8 mouse cellular contexts compared by ENCODE assay signal in the genomic region with DNA sequence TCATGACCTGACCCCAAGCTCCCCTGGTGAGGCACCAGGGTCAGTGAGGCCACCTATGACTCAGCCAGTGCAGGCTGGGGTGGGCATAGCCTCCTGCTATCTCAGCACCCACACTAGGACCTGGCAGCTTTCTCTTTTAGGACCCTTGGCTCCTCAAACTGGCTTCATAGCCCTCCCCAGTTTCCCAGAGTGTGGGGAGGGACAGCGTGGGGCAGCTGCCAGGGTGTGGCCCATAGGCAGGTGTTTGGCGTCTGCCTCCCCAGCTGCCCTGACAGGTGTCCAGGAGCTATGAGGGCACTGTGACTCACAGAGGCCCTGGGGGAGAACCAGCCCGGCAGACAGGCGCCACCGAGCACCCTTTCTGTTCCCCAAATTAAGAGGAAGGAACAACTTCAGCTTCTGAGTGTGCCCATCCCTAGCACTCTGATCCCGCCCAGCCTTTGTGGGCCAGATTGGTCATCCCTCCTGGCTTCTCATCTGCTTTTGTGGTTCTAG. TPM values are rescaled to one million over a fixed set of nuclear protein-coding genes. Genes with fewer than 3 reads are reported as not detected.
DNase-seq lines count a peak whose midpoint lies in the region; ATAC-seq and TF ChIP-seq lines count a peak whose summit lies in the region.

No protein-coding gene starts in this region.

- no peaks in the 10 kb centered on the region for H3K4me1 ChIP-seq in midbrain, postnatal 0 days (ENCODE audit: insufficient read depth, low read length)
- peaks cover 19% of the 10 kb centered on the region; the same call in 1 of the 2 replicates for H3K4me1 ChIP-seq in midbrain, embryonic 15.5 days
- peaks cover 59% of the 10 kb centered on the region for H3K4me1 ChIP-seq in liver, embryonic 15.5 days (replicated peaks)
- no peaks in the 10 kb centered on the region for H3K4me1 ChIP-seq in hindbrain, embryonic 14.5 days (replicated peaks; ENCODE audit: control insufficient read depth, insufficient read depth, low read length)
- H3K4me1 ChIP-seq in hindbrain, postnatal 0 days (ENCODE audit: insufficient read depth, low read length), result no peaks in the 10 kb centered on the region

- peak overlapping the region; percentile 3 for H3K4me2 ChIP-seq in midbrain, postnatal 0 days (ENCODE audit: low read depth, low read length, poor library complexity, severe bottlenecking)
- no peak overlapping the region for H3K4me2 ChIP-seq in midbrain, embryonic 15.5 days
- H3K4me2 ChIP-seq in liver, embryonic 15.5 days, result peak overlapping the region; percentile 37; the same call in 1 of the 2 replicates
- no peak overlapping the region for H3K4me2 ChIP-seq in hindbrain, embryonic 14.5 days (replicated peaks)
- no peak overlapping the region; the same call in 1 of the 2 replicates for H3K4me2 ChIP-seq in hindbrain, postnatal 0 days (ENCODE audit: low read depth, low read length)

- H3K27me3 ChIP-seq in midbrain, postnatal 0 days (ENCODE audit: insufficient read depth, low read length), result no peaks in the 10 kb centered on the region
- H3K27me3 ChIP-seq in midbrain, embryonic 15.5 days (replicated peaks), result peaks cover 3% of the 10 kb centered on the region; the same call in 1 of the 2 replicates
- H3K27me3 ChIP-seq in liver, embryonic 15.5 days, result peaks cover 87% of the 10 kb centered on the region
- no peaks in the 10 kb centered on the region; the same call in 1 of the 2 replicates for H3K27me3 ChIP-seq in hindbrain, embryonic 14.5 days (ENCODE audit: control insufficient read depth, insufficient read depth, low read length)
- no peaks in the 10 kb centered on the region for H3K27me3 ChIP-seq in hindbrain, postnatal 0 days (ENCODE audit: insufficient read depth, low read length)

- WGBS in midbrain, postnatal 0 days, result 70% methylated on average over 6 of the region's 6 CpGs
- 82% methylated on average over 6 of the region's 6 CpGs for WGBS in midbrain, embryonic 15.5 days
- WGBS in liver, embryonic 15.5 days (ENCODE audit: insufficient replicate concordance), result 23% methylated on average over 6 of the region's 6 CpGs
- 78% methylated on average over 6 of the region's 6 CpGs for WGBS in hindbrain, embryonic 14.5 days
- WGBS in hindbrain, postnatal 0 days, result 65% methylated on average over 6 of the region's 6 CpGs

- no peak for TF ChIP-seq CTCF in midbrain, postnatal 0 days (IDR thresholded peaks at IDR 0.05)
- no peak for TF ChIP-seq CTCF in hindbrain, postnatal 0 days (IDR thresholded peaks at IDR 0.05; ENCODE audit: low read depth)

- no peak overlapping the region for H3K27ac ChIP-seq in midbrain, postnatal 0 days (ENCODE audit: low read depth, low read length)
- no peak overlapping the region for H3K27ac ChIP-seq in midbrain, embryonic 15.5 days
- H3K27ac ChIP-seq in liver, embryonic 15.5 days (replicated peaks), result no peak overlapping the region
- no peak overlapping the region for H3K27ac ChIP-seq in hindbrain, embryonic 14.5 days
- H3K27ac ChIP-seq in hindbrain, postnatal 0 days, result no peak overlapping the region

- H3K4me3 ChIP-seq in midbrain, postnatal 0 days (ENCODE audit: low read depth, low read length), result no peak overlapping the region
- no peak overlapping the region for H3K4me3 ChIP-seq in midbrain, embryonic 15.5 days
- H3K4me3 ChIP-seq in liver, embryonic 15.5 days (replicated peaks), result peak overlapping the region; percentile 23; the same call in 1 of the 2 replicates
- H3K4me3 ChIP-seq in hindbrain, embryonic 14.5 days (replicated peaks; ENCODE audit: low read length), result no peak overlapping the region
- no peak overlapping the region for H3K4me3 ChIP-seq in hindbrain, postnatal 0 days (ENCODE audit: low read length)

- no peak for ATAC-seq in midbrain, postnatal 0 days (ENCODE audit: low FRiP score)
- ATAC-seq in midbrain, embryonic 15.5 days (replicated peaks), result no peak
- ATAC-seq in liver, embryonic 15.5 days (ENCODE audit: insufficient read depth), result no peak
- no peak for ATAC-seq in hindbrain, embryonic 14.5 days (ENCODE audit: low FRiP score)
- no peak for ATAC-seq in hindbrain, postnatal 0 days

- peaks cover 55% of the 10 kb centered on the region for H3K36me3 ChIP-seq in midbrain, postnatal 0 days (ENCODE audit: insufficient read depth, low read length)
- H3K36me3 ChIP-seq in midbrain, embryonic 15.5 days (replicated peaks), result peaks cover 33% of the 10 kb centered on the region
- H3K36me3 ChIP-seq in liver, embryonic 15.5 days (replicated peaks), result peaks cover 30% of the 10 kb centered on the region
- peaks cover 70% of the 10 kb centered on the region for H3K36me3 ChIP-seq in hindbrain, embryonic 14.5 days (replicated peaks; ENCODE audit: control insufficient read depth, insufficient read depth)
- H3K36me3 ChIP-seq in hindbrain, postnatal 0 days (ENCODE audit: insufficient read depth, low read length), result peaks cover 40% of the 10 kb centered on the region

- no peak overlapping the region for H3K9ac ChIP-seq in midbrain, postnatal 0 days (replicated peaks; ENCODE audit: low read length, poor library complexity, severe bottlenecking)
- no peak overlapping the region for H3K9ac ChIP-seq in midbrain, embryonic 15.5 days
- H3K9ac ChIP-seq in liver, embryonic 15.5 days, result no peak overlapping the region
- H3K9ac ChIP-seq in hindbrain, embryonic 14.5 days, result no peak overlapping the region
- no peak overlapping the region for H3K9ac ChIP-seq in hindbrain, postnatal 0 days (replicated peaks; ENCODE audit: low read length)

- H3K9me3 ChIP-seq in midbrain, postnatal 0 days (ENCODE audit: low read length), result no peaks in the 10 kb centered on the region
- H3K9me3 ChIP-seq in midbrain, embryonic 15.5 days, result no peaks in the 10 kb centered on the region
- no peaks in the 10 kb centered on the region for H3K9me3 ChIP-seq in liver, embryonic 15.5 days (replicated peaks)
- H3K9me3 ChIP-seq in hindbrain, embryonic 14.5 days (ENCODE audit: control insufficient read depth, low read length), result no peaks in the 10 kb centered on the region
- no peaks in the 10 kb centered on the region for H3K9me3 ChIP-seq in hindbrain, postnatal 0 days (ENCODE audit: low read length)

- DNase-seq in midbrain, postnatal 0 days (ENCODE audit: low spot score), result no peak
- peak; percentile 82 for DNase-seq in gastrocnemius, adult 18-20 months (ENCODE audit: low spot score)
- peak; percentile 58 to 80 for DNase-seq in spleen, postnatal 4 days (ENCODE audit: low spot score in 2 of 2)
- no peak for DNase-seq in hindbrain, embryonic 14.5 days (ENCODE audit: low spot score)
- no peak for DNase-seq in hindbrain, postnatal 0 days (ENCODE audit: low spot score)
- no peak for DNase-seq in testis, postnatal 14 days (ENCODE audit: low spot score)

RNA-seq across cellular contexts. Expression of a gene that starts 0.7 kb away (rescaled TPM):
- total RNA-seq in midbrain, postnatal 0 days (2014; rRNA removed), result 12.3 and 32.1 TPM in 2 replicates
- 4.0 and 5.1 TPM in 2 replicates for polyA plus RNA-seq in midbrain, postnatal 0 days (2015; fragmentation: Nextera tagmentation; extraction: Ambion mirVana)
- polyA plus RNA-seq in midbrain, embryonic 15.5 days (2015; fragmentation: Nextera tagmentation; extraction: Ambion mirVana), result 10.8 and 13.9 TPM in 2 replicates
- 100 to 1,000 TPM; 232 to 265 TPM for total RNA-seq in gastrocnemius, adult 18-20 months (2021)
- 13.9 and 15.8 TPM in 2 replicates for polyA plus RNA-seq in liver, embryonic 15.5 days (2015; fragmentation: Nextera tagmentation; extraction: Ambion mirVana)
- 8.2 and 8.9 TPM in 2 replicates for polyA plus RNA-seq in hindbrain, embryonic 14.5 days (2014; fragmentation: Nextera tagmentation; extraction: Ambion mirVana)
- total RNA-seq in hindbrain, postnatal 0 days (2014; rRNA removed), result 19.5 and 27.8 TPM in 2 replicates
- 4.8 and 5.6 TPM in 2 replicates for polyA plus RNA-seq in hindbrain, postnatal 0 days (2015; fragmentation: Nextera tagmentation; extraction: Ambion mirVana)

RNA-seq across cellular contexts. Expression of a gene that starts 8.3 kb away (rescaled TPM):
- 134 and 136 TPM in 2 replicates for total RNA-seq in midbrain, postnatal 0 days (2014; rRNA removed)
- polyA plus RNA-seq in midbrain, postnatal 0 days (2015; fragmentation: Nextera tagmentation; extraction: Ambion mirVana), result 33.1 and 35.4 TPM in 2 replicates
- polyA plus RNA-seq in midbrain, embryonic 15.5 days (2015; fragmentation: Nextera tagmentation; extraction: Ambion mirVana), result 34.2 and 40.9 TPM in 2 replicates
- 10 to 100 TPM; 33.8 to 39.1 TPM for total RNA-seq in gastrocnemius, adult 18-20 months (2021)
- 3.6 and 5.4 TPM in 2 replicates for polyA plus RNA-seq in liver, embryonic 15.5 days (2015; fragmentation: Nextera tagmentation; extraction: Ambion mirVana)
- polyA plus RNA-seq in hindbrain, embryonic 14.5 days (2014; fragmentation: Nextera tagmentation; extraction: Ambion mirVana), result 32.0 and 35.0 TPM in 2 replicates
- 145 and 151 TPM in 2 replicates for total RNA-seq in hindbrain, postnatal 0 days (2014; rRNA removed)
- 28.9 and 30.9 TPM in 2 replicates for polyA plus RNA-seq in hindbrain, postnatal 0 days (2015; fragmentation: Nextera tagmentation; extraction: Ambion mirVana)

RNA-seq across cellular contexts. Expression of a gene that starts 10.1 kb away (rescaled TPM):
- 5.4 and 8.2 TPM in 2 replicates for total RNA-seq in midbrain, postnatal 0 days (2014; rRNA removed)
- 1.2 and 1.4 TPM in 2 replicates for polyA plus RNA-seq in midbrain, postnatal 0 days (2015; fragmentation: Nextera tagmentation; extraction: Ambion mirVana)
- 2.1 and 2.2 TPM in 2 replicates for polyA plus RNA-seq in midbrain, embryonic 15.5 days (2015; fragmentation: Nextera tagmentation; extraction: Ambion mirVana)
- 1 to 10 TPM; 1.7 to 2.1 TPM for total RNA-seq in gastrocnemius, adult 18-20 months (2021)
- polyA plus RNA-seq in liver, embryonic 15.5 days (2015; fragmentation: Nextera tagmentation; extraction: Ambion mirVana), result 0.90 and 1.2 TPM in 2 replicates
- polyA plus RNA-seq in hindbrain, embryonic 14.5 days (2014; fragmentation: Nextera tagmentation; extraction: Ambion mirVana), result 2.3 and 2.5 TPM in 2 replicates
- 10.3 and 12.1 TPM in 2 replicates for total RNA-seq in hindbrain, postnatal 0 days (2014; rRNA removed)
- polyA plus RNA-seq in hindbrain, postnatal 0 days (2015; fragmentation: Nextera tagmentation; extraction: Ambion mirVana), result 1.4 and 1.5 TPM in 2 replicates

RNA-seq across cellular contexts. Expression of a gene that starts 29.8 kb away (rescaled TPM):
- total RNA-seq in midbrain, postnatal 0 days (2014; rRNA removed), result not detected in 2 replicates
- 0.57 and 0.75 TPM in 2 replicates for polyA plus RNA-seq in midbrain, postnatal 0 days (2015; fragmentation: Nextera tagmentation; extraction: Ambion mirVana)
- polyA plus RNA-seq in midbrain, embryonic 15.5 days (2015; fragmentation: Nextera tagmentation; extraction: Ambion mirVana), result 0.15 and 0.37 TPM in 2 replicates
- not detected for total RNA-seq in gastrocnemius, adult 18-20 months (2021)
- not detected in 2 replicates for polyA plus RNA-seq in liver, embryonic 15.5 days (2015; fragmentation: Nextera tagmentation; extraction: Ambion mirVana)
- 0.27 and 0.43 TPM in 2 replicates for polyA plus RNA-seq in hindbrain, embryonic 14.5 days (2014; fragmentation: Nextera tagmentation; extraction: Ambion mirVana)
- total RNA-seq in hindbrain, postnatal 0 days (2014; rRNA removed), result not detected in 2 replicates
- polyA plus RNA-seq in hindbrain, postnatal 0 days (2015; fragmentation: Nextera tagmentation; extraction: Ambion mirVana), result 0.19 and 0.44 TPM in 2 replicates

RNA-seq across cellular contexts. Expression of a gene that starts 33.8 kb away (rescaled TPM):
- 9.4 and 9.6 TPM in 2 replicates for total RNA-seq in midbrain, postnatal 0 days (2014; rRNA removed)
- polyA plus RNA-seq in midbrain, postnatal 0 days (2015; fragmentation: Nextera tagmentation; extraction: Ambion mirVana), result 12.7 and 12.9 TPM in 2 replicates
- 6.9 and 7.3 TPM in 2 replicates for polyA plus RNA-seq in midbrain, embryonic 15.5 days (2015; fragmentation: Nextera tagmentation; extraction: Ambion mirVana)
- total RNA-seq in gastrocnemius, adult 18-20 months (2021), result not detected
- polyA plus RNA-seq in liver, embryonic 15.5 days (2015; fragmentation: Nextera tagmentation; extraction: Ambion mirVana), result 0.14 and 0.17 TPM in 2 replicates
- polyA plus RNA-seq in hindbrain, embryonic 14.5 days (2014; fragmentation: Nextera tagmentation; extraction: Ambion mirVana), result 6.7 and 7.7 TPM in 2 replicates
- 4.6 and 6.3 TPM in 2 replicates for total RNA-seq in hindbrain, postnatal 0 days (2014; rRNA removed)
- polyA plus RNA-seq in hindbrain, postnatal 0 days (2015; fragmentation: Nextera tagmentation; extraction: Ambion mirVana), result 7.7 and 7.9 TPM in 2 replicates

Comparison
In these comparisons a context has a peak if more than half of its experiments do, and no peak if none do; other contexts are left out.
1. H3K4me2 ChIP-seq: peak in midbrain, postnatal 0 days (single experiment) and liver, embryonic 15.5 days (single experiment); none in midbrain, embryonic 15.5 days (single experiment), hindbrain, embryonic 14.5 days (single experiment) and hindbrain, postnatal 0 days (single experiment).
2. DNase-seq: peak in gastrocnemius, adult 18-20 months (single experiment) and spleen, postnatal 4 days (2 of 2); none in midbrain, postnatal 0 days (single experiment), hindbrain, embryonic 14.5 days (single experiment), hindbrain, postnatal 0 days (single experiment) and testis, postnatal 14 days (single experiment).